Mouse (Mus musculus): ENCODE data around the gene Usp5. TPM values are rescaled to one million over a fixed set of nuclear protein-coding genes. Genes with fewer than 3 reads are reported as not detected.

The Usp5 gene
- polyA plus RNA-seq, 1 experiment from 2014 or later, result 53.6 TPM

- WGBS, result 70% methylated on average over 2 of the region's 2 CpGs
Observed at GRCm38 (mm10) chr6:124796200-124796599, 33.1 kb downstream of the Usp5 start.

GRCm38 (mm10) chr6:124795781-124796180, 33.5 kb downstream of the Usp5 start:
- DNase-seq (ENCODE audit: low spot score), result no peak
- Histone ChIP-seq H3K4me3 (ENCODE audit: low read depth, low read length) (no peak overlapping the region), H3K27me3 (replicated peaks; ENCODE audit: insufficient read depth, low read length) (no peaks in the 10 kb centered on the region), H3K4me2 (replicated peaks; ENCODE audit: low read depth, low read length) (no peak overlapping the region), H3K36me3 (ENCODE audit: insufficient read depth, low read length) (no peaks in the 10 kb centered on the region), H3K4me1 (ENCODE audit: insufficient read depth, low read depth, low read length) (no peaks in the 10 kb centered on the region), H3K9ac (replicated peaks; ENCODE audit: low read depth) (no peak overlapping the region), H3K9me3 (ENCODE audit: low read length) (no peaks in the 10 kb centered on the region), H3K27ac (ENCODE audit: low read length) (no peak overlapping the region)
- ATAC-seq, result no peak
- WGBS, result 72% methylated on average over 4 of the region's 4 CpGs
- TF ChIP-seq CTCF (IDR thresholded peaks at IDR 0.05), result no peak
- no peak for TF ChIP-seq EP300 (IDR thresholded peaks at IDR 0.05)

More at GRCm38 (mm10) chr6:124796200-124796599, 33.1 kb downstream of the Usp5 start:
- ATAC-seq, result no peak
- no peaks in the 10 kb centered on the region for H3K4me1 ChIP-seq (ENCODE audit: insufficient read depth, low read depth, low read length)
- DNase-seq (ENCODE audit: low spot score), result no peak
- no peak overlapping the region for H3K4me2 ChIP-seq (replicated peaks; ENCODE audit: low read depth, low read length)
- no peaks in the 10 kb centered on the region for H3K27me3 ChIP-seq (replicated peaks; ENCODE audit: insufficient read depth, low read length)
- H3K4me3 ChIP-seq (ENCODE audit: low read depth, low read length), result no peak overlapping the region
- no peak overlapping the region for H3K9ac ChIP-seq (replicated peaks; ENCODE audit: low read depth)
- H3K27ac ChIP-seq (ENCODE audit: low read length), result no peak overlapping the region
- no peaks in the 10 kb centered on the region for H3K9me3 ChIP-seq (ENCODE audit: low read length)
- H3K36me3 ChIP-seq (ENCODE audit: insufficient read depth, low read length), result no peaks in the 10 kb centered on the region
- TF ChIP-seq CTCF (IDR thresholded peaks at IDR 0.05) (no peak), EP300 (IDR thresholded peaks at IDR 0.05) (no peak)

- no peak for TF ChIP-seq CTCF (IDR thresholded peaks at IDR 0.05)
- no peak for TF ChIP-seq EP300 (IDR thresholded peaks at IDR 0.05)
- Histone ChIP-seq H3K27ac (ENCODE audit: low read length) (no peak overlapping the region), H3K9ac (replicated peaks; ENCODE audit: low read depth) (no peak overlapping the region), H3K9me3 (ENCODE audit: low read length) (no peaks in the 10 kb centered on the region), H3K4me2 (replicated peaks; ENCODE audit: low read depth, low read length) (no peak overlapping the region), H3K4me3 (ENCODE audit: low read depth, low read length) (no peak overlapping the region), H3K36me3 (ENCODE audit: insufficient read depth, low read length) (no peaks in the 10 kb centered on the region), H3K4me1 (ENCODE audit: insufficient read depth, low read depth, low read length) (no peaks in the 10 kb centered on the region), H3K27me3 (replicated peaks; ENCODE audit: insufficient read depth, low read length) (no peaks in the 10 kb centered on the region)
- ATAC-seq (no peak), DNase-seq (ENCODE audit: low spot score) (no peak)
- WGBS, result 75% methylated on average over 3 of the region's 3 CpGs
Observed at GRCm38 (mm10) chr6:124791911-124792310, 37.4 kb downstream of the Usp5 start.

GRCm38 (mm10) chr6:124790121-124790520, 39.2 kb downstream of the Usp5 start:
- ATAC-seq, result no peak
- 42% methylated on average over 4 of the region's 4 CpGs for WGBS
- TF ChIP-seq EP300 (IDR thresholded peaks at IDR 0.05), result no peak
- H3K9me3 ChIP-seq (ENCODE audit: low read length), result no peaks in the 10 kb centered on the region
- no peak overlapping the region for H3K4me3 ChIP-seq (ENCODE audit: low read depth, low read length)
- H3K27me3 ChIP-seq (replicated peaks; ENCODE audit: insufficient read depth, low read length), result no peaks in the 10 kb centered on the region
- no peak for DNase-seq (ENCODE audit: low spot score)
- no peak overlapping the region for H3K4me2 ChIP-seq (replicated peaks; ENCODE audit: low read depth, low read length)
- no peaks in the 10 kb centered on the region for H3K36me3 ChIP-seq (ENCODE audit: insufficient read depth, low read length)
- no peak overlapping the region for H3K9ac ChIP-seq (replicated peaks; ENCODE audit: low read depth)
- H3K27ac ChIP-seq (ENCODE audit: low read length), result no peak overlapping the region
- no peaks in the 10 kb centered on the region for H3K4me1 ChIP-seq (ENCODE audit: insufficient read depth, low read depth, low read length)

GRCm38 (mm10) chr6:124789519-124789918, 39.8 kb downstream of the Usp5 start:
- Histone ChIP-seq H3K4me1 (ENCODE audit: insufficient read depth, low read depth, low read length) (no peaks in the 10 kb centered on the region), H3K4me2 (replicated peaks; ENCODE audit: low read depth, low read length) (no peak overlapping the region), H3K36me3 (ENCODE audit: insufficient read depth, low read length) (no peaks in the 10 kb centered on the region), H3K27me3 (replicated peaks; ENCODE audit: insufficient read depth, low read length) (no peaks in the 10 kb centered on the region), H3K9ac (replicated peaks; ENCODE audit: low read depth) (no peak overlapping the region), H3K4me3 (ENCODE audit: low read depth, low read length) (no peak overlapping the region), H3K9me3 (ENCODE audit: low read length) (no peaks in the 10 kb centered on the region), H3K27ac (ENCODE audit: low read length) (no peak overlapping the region)
- DNase-seq (ENCODE audit: low spot score) (no peak), ATAC-seq (no peak)
- 66% methylated on average over 4 of the region's 4 CpGs for WGBS
- TF ChIP-seq CTCF (IDR thresholded peaks at IDR 0.05) (no peak), EP300 (IDR thresholded peaks at IDR 0.05) (no peak)

GRCm38 (mm10) chr6:124787722-124788121, 41.6 kb downstream of the Usp5 start:
- Histone ChIP-seq H3K4me3 (ENCODE audit: low read depth, low read length) (no peak overlapping the region), H3K9ac (replicated peaks; ENCODE audit: low read depth) (no peak overlapping the region), H3K36me3 (ENCODE audit: insufficient read depth, low read length) (no peaks in the 10 kb centered on the region), H3K9me3 (ENCODE audit: low read length) (no peaks in the 10 kb centered on the region), H3K27me3 (replicated peaks; ENCODE audit: insufficient read depth, low read length) (no peaks in the 10 kb centered on the region), H3K27ac (ENCODE audit: low read length) (no peak overlapping the region), H3K4me2 (replicated peaks; ENCODE audit: low read depth, low read length) (no peak overlapping the region), H3K4me1 (ENCODE audit: insufficient read depth, low read depth, low read length) (no peaks in the 10 kb centered on the region)
- 52% methylated on average over 10 of the region's 10 CpGs for whole genome bisulfite sequencing
- DNase-seq (ENCODE audit: low spot score), result no peak
- ATAC-seq, result no peak
- TF ChIP-seq EP300 (IDR thresholded peaks at IDR 0.05), result no peak
- TF ChIP-seq CTCF (IDR thresholded peaks at IDR 0.05), result no peak

Measured in lung, postnatal 0 days (tissue).